Mouse (Mus musculus): ENCODE measurements at regions not wholly inside any gene's neighbourhood (a gene's known extent, or its start where the extent isn't known, plus 50 kb on each side); places are given as distances from the start of the nearest gene placed in this dataset.
A peak's percentile ranks its signal among the peaks of the same experiment; 100 is the strongest.

DNA sequence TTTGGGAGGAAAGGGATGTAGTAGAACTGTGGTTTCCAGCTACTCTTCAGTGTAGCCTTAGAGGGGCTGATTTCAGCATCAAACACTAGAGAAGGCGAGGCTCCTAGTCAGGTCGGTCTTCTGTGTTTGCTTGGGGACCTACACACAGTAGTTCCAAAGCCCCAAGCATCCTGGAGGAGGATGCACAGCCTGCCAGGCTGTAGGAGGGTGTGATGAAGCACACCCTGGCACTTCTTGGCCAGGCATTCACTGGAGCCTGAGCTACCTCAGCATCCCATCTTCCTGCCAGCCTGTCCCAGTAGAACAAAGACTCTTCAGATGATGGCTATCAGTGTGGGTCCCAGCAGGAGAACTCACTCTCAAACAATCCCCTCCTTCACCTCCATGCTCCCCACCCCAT is 233.4 kb upstream of the Tbx18 start:
- no peak for DNase-seq (ENCODE audit: low spot score)

DNA sequence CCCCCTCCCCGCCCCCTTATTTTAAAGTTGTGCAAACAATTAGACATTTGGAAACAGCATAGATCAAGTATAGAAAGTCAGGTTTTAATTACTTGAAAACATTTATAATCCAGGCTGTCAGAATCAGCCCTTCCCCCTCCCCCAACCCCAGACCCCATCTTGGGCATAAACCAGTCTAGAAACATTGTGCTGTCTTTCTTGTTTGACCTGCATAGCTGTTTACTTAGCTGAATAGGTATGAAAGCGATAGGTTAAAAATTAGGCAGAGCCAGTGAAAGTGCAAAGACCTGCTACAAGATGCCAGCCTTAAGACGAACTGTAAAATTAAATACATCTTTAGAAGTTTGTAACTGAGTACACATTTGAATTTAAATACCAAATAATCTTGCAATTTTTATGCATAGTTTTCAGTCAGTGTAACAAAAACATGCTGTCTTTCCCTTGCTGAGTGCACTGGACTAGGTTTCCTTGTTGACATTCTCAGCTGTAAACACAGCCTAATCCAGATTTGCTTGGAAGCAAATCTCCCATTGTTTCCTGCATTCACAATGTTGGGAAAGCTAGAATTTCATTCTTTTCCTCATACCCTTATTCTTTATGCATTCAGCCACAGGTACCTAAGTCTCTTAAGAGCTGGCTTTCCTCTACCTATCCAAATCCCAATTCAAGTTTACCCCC is 234.2 kb upstream of the Tbx18 start:
- peak; percentile 20 for DNase-seq (ENCODE audit: low spot score)

DNA sequence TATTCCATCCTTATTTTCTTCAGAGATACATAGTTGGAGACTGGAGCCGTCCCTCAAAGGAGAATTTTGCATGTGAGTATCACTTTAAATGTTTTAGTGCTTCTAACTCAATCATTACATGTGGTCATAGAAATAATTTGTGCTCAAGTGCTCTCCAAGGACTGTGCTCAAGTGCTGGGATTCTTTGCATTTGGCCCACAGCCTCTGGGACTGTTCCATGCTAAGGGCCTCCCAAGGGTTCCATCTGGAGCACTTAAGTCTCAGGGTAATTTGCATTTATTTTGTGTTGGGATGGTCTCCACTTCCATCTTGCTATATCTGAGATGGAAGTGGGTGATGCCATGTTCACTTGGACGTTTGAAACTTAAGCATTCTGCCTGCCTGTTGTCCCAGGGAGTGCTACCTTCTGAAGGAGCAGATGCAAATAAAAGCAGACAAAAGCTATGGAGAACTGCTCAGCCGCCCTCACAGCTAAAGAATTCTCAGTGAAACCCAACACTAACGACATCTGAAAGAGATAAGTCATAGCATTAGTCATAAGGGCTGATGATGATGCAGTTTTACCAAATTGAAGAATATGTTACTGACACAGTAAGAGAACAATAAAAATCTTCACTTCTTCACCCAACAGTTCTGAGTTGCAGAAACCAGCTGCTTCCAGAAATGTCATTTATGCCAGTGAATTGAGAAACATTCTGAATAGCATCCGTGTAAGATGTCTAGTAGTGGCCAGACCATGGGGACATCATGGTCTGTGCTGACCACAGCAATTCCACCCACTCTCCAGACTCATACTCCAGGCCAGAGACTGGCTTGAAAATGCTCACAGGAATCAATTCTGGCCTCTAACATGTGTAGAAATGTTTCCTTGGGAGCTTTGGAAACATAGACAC is 237.4 kb upstream of the Tbx18 start:
- peak; percentile 42 for DNase-seq (ENCODE audit: low spot score)

DNA sequence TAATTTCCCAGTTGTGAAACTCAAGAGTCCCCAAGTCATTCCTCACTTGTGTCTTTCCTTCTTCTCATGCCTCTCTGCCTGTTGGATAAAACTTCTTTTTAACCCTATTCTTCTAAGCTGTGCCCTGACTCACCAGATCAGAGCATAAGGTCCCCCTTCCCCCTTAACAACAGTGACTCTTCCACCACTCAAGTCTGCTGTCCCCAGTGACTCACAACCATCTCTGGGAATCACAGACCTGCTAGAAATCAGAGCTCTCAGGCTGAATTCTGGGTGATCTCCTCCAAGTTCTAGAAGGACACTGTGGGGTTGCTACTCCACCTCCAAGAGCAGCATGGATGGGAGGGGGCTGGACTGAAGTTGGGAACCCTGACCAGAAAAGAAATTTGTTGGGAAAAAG is 239.5 kb upstream of the Tbx18 start:
- DNase-seq (ENCODE audit: low spot score), result no peak

DNA sequence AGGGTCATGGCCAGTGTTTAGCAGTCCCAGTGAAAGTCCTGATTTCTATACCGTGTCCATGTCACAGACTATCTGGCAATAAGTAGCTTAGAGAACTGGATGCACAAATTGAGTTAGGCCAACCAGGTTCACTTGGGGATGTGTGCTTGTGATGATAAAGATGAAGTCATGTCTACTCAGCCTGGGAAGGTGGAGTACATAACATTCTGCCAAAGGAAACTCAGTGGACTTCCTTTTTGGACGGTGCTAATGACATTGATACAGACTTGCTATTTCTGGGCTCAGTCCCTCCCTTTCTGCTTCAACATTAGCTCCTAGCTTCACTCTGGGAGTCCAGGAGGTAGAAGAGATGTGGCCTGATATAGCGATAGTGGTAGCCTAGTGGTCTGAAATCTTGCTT is 240.7 kb upstream of the Tbx18 start:
- no peak for DNase-seq (ENCODE audit: low spot score)

- peak; percentile 18 for DNase-seq (ENCODE audit: low spot score)
Observed at GRCm38 (mm10) chr9:87973531-87973930, 242.5 kb upstream of the Tbx18 start.

DNA sequence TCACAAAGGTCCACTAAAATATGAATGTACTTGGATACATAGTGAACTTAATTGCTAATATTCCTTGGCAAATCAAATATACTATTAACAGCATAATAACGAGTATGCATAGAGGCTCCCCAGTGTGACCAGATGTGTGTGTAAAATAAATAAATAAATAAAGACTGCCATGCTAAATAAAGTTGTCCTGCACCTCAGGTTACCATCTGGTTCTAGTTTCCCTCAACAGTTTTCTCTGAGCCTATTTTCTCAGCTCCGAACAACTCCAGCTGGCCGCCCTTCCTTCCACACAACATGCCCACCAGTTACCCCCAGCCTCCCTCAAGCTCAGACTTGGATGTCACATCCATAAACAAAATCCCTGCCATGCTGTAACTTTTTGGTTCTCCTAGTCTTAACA is 253.8 kb upstream of the Tbx18 start:
- no peak for DNase-seq (ENCODE audit: low spot score)

GRCm38 (mm10) chr9:87985439-87985838 is 254.4 kb upstream of the Tbx18 start:
- DNase-seq (ENCODE audit: low spot score), result no peak

DNA sequence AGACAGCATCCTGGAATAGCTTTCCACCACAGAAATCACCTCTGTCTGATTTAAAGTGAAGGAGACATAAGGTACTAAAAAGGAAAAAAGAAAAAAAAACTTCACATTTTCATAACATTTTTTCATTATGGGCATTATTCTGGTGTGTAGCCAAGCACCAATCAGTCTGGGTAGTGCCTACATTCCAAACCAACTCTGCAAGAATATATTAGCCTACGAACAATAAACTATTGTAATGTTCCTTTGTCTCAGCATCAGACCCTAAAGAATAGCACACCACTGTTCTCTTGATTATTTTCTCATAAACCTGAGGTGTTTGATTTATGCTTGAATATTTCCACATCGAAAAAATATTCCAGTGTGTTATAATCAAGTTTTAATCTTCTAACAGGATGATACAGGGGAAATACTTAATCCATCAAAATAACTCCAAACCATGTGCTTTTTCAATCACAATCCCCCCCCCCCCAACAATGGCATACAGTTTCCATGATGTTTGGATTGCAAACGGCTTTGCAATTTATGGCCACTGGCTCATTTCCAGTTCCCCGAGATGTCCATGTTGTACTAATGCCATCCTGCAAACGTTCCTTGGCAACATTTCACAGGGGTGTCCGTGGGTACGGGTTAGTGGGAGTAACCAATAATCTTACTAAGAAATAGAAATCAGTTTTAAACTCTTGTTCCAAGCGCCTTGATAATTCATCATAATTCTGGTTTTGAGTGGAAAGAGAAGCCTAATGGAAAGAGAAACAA is 275.1 kb upstream of the Tbx18 start:
- no peak for DNase-seq (ENCODE audit: low spot score)

GRCm38 (mm10) chr9:88023752-88024151 is 292.7 kb upstream of the Tbx18 start:
- no peak for DNase-seq (ENCODE audit: low spot score)

DNA sequence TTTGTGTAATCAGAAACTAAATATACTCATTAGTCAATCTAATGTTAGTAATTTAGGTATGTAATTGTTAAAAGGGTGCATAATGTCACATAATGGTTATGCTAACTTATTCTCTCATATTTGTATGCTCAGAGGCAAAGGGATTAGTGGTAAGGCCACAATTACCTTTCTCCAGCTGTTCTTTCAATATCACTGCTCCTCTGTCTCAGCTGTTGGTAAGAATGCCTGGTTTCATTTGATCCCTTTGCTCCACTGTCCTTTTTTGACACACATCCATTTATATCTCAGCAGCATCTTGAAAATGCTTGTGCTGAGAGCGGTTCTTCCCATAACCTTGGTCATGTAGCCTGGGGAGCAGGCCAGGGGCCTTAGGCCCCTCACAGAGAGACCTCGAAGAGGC is 294.9 kb upstream of the Tbx18 start:
- no peak for DNase-seq (ENCODE audit: low spot score)

DNA sequence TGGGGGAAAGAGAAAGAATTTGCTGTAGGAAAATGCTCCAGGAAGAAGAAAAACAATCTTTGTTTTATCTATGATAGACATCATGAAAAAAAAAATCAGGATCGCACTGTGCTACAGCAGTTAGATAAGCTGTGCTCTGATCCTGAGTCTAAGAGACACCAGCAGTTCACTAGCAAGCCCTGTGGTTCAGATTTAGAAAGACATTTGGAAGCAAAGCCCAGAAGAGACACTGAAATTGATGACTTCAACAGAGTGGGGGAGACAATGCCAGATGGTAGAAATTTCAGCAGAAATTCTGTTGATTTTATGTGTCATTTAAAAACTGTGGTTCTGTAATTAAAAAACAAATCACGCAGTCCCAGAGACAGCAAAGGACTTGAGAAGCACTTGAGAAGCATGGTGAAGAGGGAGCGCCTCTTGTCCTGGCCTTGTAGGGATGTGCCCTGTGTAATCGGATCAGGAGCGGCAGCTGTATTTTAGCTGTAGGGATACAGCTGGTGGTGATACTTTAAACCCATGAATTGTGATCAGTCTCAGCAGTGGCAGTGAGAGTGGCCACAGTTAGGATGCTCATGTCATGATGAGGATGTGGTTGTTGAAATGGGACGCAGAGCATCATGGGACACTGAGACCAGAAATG is 296.4 kb upstream of the Nt5e start:
- no peak for DNase-seq (ENCODE audit: low spot score)

DNA sequence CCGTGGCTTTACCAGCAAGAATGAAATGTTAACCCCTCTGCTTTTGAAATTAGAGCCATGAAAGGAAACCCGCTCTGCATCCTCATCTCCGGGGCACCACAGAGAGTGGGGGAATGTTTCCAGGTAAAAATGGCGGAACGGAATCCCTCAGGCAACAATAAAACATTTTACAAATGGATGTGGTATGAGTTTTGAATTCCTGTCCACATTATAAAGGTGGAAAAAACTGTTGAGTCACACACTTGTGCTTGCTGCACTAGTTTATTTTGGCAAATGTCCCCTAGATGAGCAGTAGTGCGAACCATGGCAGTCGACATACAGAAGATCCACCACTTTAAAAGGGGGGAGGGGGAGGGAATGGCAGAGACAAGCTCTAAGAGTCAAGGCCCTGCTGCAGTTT is 289.4 kb upstream of the Nt5e start:
- no peak for DNase-seq (ENCODE audit: low spot score)

GRCm38 (mm10) chr9:88049270-88049669 is 277.7 kb upstream of the Nt5e start:
- DNase-seq (ENCODE audit: low spot score), result no peak

- no peak for DNase-seq (ENCODE audit: low spot score)
Observed at GRCm38 (mm10) chr9:88049792-88050191, 277.2 kb upstream of the Nt5e start.

- peak; percentile 22 for DNase-seq (ENCODE audit: low spot score)
Observed at GRCm38 (mm10) chr9:88058551-88058950, 268.4 kb upstream of the Nt5e start.

DNA sequence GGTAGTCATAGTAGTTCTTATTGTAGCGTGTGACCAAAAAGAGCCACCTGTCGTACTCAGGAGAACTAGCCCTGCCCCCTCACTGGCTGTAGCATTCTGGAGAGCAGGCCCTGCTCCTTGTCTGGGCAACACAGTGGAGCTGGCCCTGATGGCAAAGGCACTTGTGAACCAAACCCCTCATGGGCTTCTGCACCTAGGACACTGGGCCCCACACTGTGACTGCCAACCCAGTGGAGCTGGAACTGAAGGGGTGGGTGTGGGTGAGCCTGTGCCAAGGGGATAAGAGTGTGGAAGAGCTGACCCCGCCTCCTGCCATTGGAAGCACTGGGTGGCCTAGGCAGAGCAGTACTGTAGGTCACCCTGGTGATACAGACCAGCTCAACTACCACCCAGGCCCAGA is 268.0 kb upstream of the Nt5e start:
- DNase-seq (ENCODE audit: low spot score), result no peak

- no peak for DNase-seq (ENCODE audit: low spot score)
Observed at GRCm38 (mm10) chr9:88063973-88064676, 262.9 kb upstream of the Nt5e start.

GRCm38 (mm10) chr9:88065057-88065456 is 261.9 kb upstream of the Nt5e start:
- no peak for DNase-seq (ENCODE audit: low spot score)

DNA sequence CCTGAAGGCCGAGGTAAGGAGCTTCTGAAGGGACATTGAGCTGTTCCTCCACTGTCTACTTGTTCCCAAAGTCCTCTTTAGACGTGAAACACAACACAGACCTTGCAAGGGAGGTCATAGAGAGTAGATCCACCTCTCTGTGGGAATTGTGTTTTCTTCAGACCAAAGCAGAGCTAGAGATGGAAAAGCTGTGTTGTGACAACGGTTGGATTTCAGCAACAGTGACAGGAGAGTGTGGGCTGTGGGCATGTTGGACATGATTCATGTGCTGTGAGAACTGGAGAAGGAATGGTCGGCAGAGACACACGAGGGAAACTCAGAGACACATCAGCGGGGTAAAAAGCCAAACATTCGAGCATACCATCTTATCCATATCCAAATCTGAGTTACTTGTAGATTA is 261.2 kb upstream of the Nt5e start:
- DNase-seq (ENCODE audit: low spot score), result no peak

GRCm38 (mm10) chr9:88068322-88068721 is 258.7 kb upstream of the Nt5e start:
- no peak for DNase-seq (ENCODE audit: low spot score)

DNA sequence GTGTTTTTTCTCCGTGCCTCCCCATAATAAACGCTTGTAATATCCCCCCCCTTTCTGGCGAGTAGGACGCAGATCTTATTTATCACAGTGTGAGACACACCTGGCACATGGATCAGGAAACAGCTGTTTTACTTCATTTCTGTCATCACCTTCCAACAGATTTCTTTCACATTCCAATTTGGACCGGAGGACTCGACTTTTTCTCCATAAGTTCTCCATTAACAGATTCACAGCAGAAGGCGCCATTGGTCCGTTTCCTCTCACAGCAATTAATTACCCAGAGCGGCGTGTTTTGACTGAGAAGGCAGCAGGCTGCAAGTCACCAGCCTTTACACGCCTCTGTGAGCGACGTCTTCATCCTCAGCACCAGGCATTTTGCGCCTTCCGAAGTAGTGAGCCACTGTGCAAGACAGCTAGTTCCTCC is 258.1 kb upstream of the Nt5e start:
- no peak for DNase-seq (ENCODE audit: low spot score)
